Mouse (Mus musculus) liver, embryonic 14.5 days (tissue): ENCODE measurements around the gene Chst11.

ENCODE experiments used
- CTCF ChIP-seq: IDR thresholded peaks from 2 replicates; pipeline ENCODE4 v1.5.1; 2016; ENCODE audit warnings: antibody characterized with exemption, low read depth, control low read depth
- EP300 ChIP-seq: IDR thresholded peaks from 2 replicates; pipeline ENCODE4 v1.6.1; 2016; ENCODE audit warnings: antibody characterized with exemption, low read depth

GRCm38 (mm10) chr10:83088826-83089225 is 103.5 kb downstream of the Chst11 start:
- TF ChIP-seq EP300 (no peak), CTCF (no peak)
